Mouse (Mus musculus) embryonic facial prominence, embryonic 14.5 days (tissue): ENCODE data around the gene Syt1. TPM values are rescaled to one million over a fixed set of nuclear protein-coding genes. Genes with fewer than 3 reads are reported as not detected.

Experiments
- ATAC-seq: fragments of 200-750 bp; cut with Nextera tagmentation; 2 replicates; pipeline ENCODE4 v1.8.0; 2017; ENCODE audit warnings: low read depth, moderate number of reproducible peaks, moderate TSS enrichment
- DNase-seq: peaks from one replicate; pipeline ENCODE4 v3.0.0-alpha.2; 2015; ENCODE audit warnings: low spot score
- H3K27ac ChIP-seq: fragments of 300-500 bp; sonication (generic); replicated peaks from 2 replicates; pipeline ENCODE4 v1.5.1; 2014; ENCODE audit warnings: low read depth, mild to moderate bottlenecking, low read length, moderate library complexity
- H3K27me3 ChIP-seq: fragments of 300-500 bp; sonication (generic); replicated peaks from 2 replicates; pipeline ENCODE4 v1.6.1; 2014; ENCODE audit warnings: low read length; ENCODE audit not compliant: control insufficient read depth, insufficient read depth
- H3K36me3 ChIP-seq: fragments of 300-500 bp; sonication (generic); 2 replicates; pipeline ENCODE4 v1.6.1; 2014; ENCODE audit warnings: low read length, mixed read lengths; ENCODE audit not compliant: control insufficient read depth, insufficient read depth
- H3K4me1 ChIP-seq: fragments of 300-500 bp; sonication (generic); 2 replicates; pipeline ENCODE4 v1.6.1; 2014; ENCODE audit warnings: antibody characterized with exemption, low read length; ENCODE audit not compliant: control insufficient read depth, insufficient read depth
- H3K4me2 ChIP-seq: fragments of 300-500 bp; sonication (generic); 2 replicates; pipeline ENCODE4 v1.6.1; 2014; ENCODE audit warnings: low read depth, mild to moderate bottlenecking, low read length, moderate library complexity, mixed read lengths
- H3K4me3 ChIP-seq: fragments of 300-500 bp; sonication (generic); 2 replicates; pipeline ENCODE4 v1.5.1; 2014; ENCODE audit warnings: low read depth, mild to moderate bottlenecking, low read length
- H3K9ac ChIP-seq: fragments of 300-500 bp; sonication (generic); 2 replicates; pipeline ENCODE4 v1.6.1; 2014; ENCODE audit warnings: low read depth, mild to moderate bottlenecking, low read length, moderate library complexity, mixed read lengths
- H3K9me3 ChIP-seq: fragments of 300-500 bp; sonication (generic); 2 replicates; pipeline ENCODE4 v1.6.1; 2016; ENCODE audit warnings: low read length; ENCODE audit not compliant: control insufficient read depth
- WGBS: fragments of 180-500 bp; shearing (Covaris S2); extraction: QIAGEN DNeasy Blood & Tissue Kit; methylation state at CpG from one replicate; pipeline ENCODE4 v1.1.7; 2014; 5-methylcytosine and 5-hydroxymethylcytosine counted together
- polyA plus RNA-seq: library from polyadenylated mRNA; unstranded; fragments of >200 nt; fragmentation: Nextera tagmentation; extraction: Ambion mirVana; gene quantifications from 2 replicates; pipeline ENCODE4 v1.2.1, GENCODE M21; 2014

Gene Syt1
- polyA plus RNA-seq, 1 experiment from 2014 or later = 6.2 TPM

- Histone ChIP-seq H3K9ac (no peak overlapping the region), H3K27ac (no peak overlapping the region), H3K4me2 (no peak overlapping the region), H3K4me3 (no peak overlapping the region), H3K4me1 (no peaks in the 10 kb centered on the region), H3K9me3 (no peaks in the 10 kb centered on the region), H3K36me3 (no peaks in the 10 kb centered on the region), H3K27me3 (no peaks in the 10 kb centered on the region)
- DNase-seq (no peak), ATAC-seq (no peak)
- WGBS = 92% methylated on average over 3 of the region's 3 CpGs
These were observed 285.9 kb downstream of the Syt1 start for GRCm38 (mm10) chr10:108724878-108725277.

- no peak for DNase-seq
- ATAC-seq = no peak
- Histone ChIP-seq H3K9ac (no peak overlapping the region), H3K36me3 (no peaks in the 10 kb centered on the region), H3K4me3 (no peak overlapping the region), H3K4me1 (no peaks in the 10 kb centered on the region), H3K4me2 (no peak overlapping the region), H3K27ac (no peak overlapping the region), H3K9me3 (no peaks in the 10 kb centered on the region), H3K27me3 (no peaks in the 10 kb centered on the region)
- WGBS = 60% methylated on average over 5 of the region's 5 CpGs
These were observed 300.3 kb downstream of the Syt1 start for GRCm38 (mm10) chr10:108710514-108710913.

- H3K9ac ChIP-seq = no peak overlapping the region
- H3K9me3 ChIP-seq = 0 out of 2 replicates have a peak, but pooled peaks cover 3% of the 10 kb centered on the region
- no peak overlapping the region for H3K4me2 ChIP-seq
- 84% methylated on average over 3 of the region's 3 CpGs for WGBS
- H3K4me1 ChIP-seq = no peaks in the 10 kb centered on the region
- no peak overlapping the region for H3K27ac ChIP-seq
- DNase-seq (no peak), ATAC-seq (no peak)
- H3K27me3 ChIP-seq = no peaks in the 10 kb centered on the region
- no peaks in the 10 kb centered on the region for H3K36me3 ChIP-seq
- no peak overlapping the region for H3K4me3 ChIP-seq
These were observed 305.1 kb downstream of the Syt1 start for GRCm38 (mm10) chr10:108705658-108706057.

- ATAC-seq (no peak), DNase-seq (peak; percentile 34)
- H3K4me3 ChIP-seq = no peak overlapping the region
- H3K36me3 ChIP-seq = no peaks in the 10 kb centered on the region
- H3K4me2 ChIP-seq = no peak overlapping the region
- 55% methylated on average over 14 of the region's 14 CpGs for WGBS
- H3K9ac ChIP-seq = no peak overlapping the region
- H3K27ac ChIP-seq = no peak overlapping the region
- no peaks in the 10 kb centered on the region for H3K27me3 ChIP-seq
- 0 out of 2 replicates have a peak, but pooled peaks cover 3% of the 10 kb centered on the region for H3K9me3 ChIP-seq
- H3K4me1 ChIP-seq = no peaks in the 10 kb centered on the region
These were observed 309.2 kb downstream of the Syt1 start for GRCm38 (mm10) chr10:108701361-108702128.

- 95% methylated on average over 9 of the region's 9 CpGs for WGBS
- Histone ChIP-seq H3K4me3 (no peak within 1 kb of the TSS), H3K9ac (no peak within 1 kb of the TSS), H3K27me3 (no peaks in the 10 kb centered on the region), H3K36me3 (no peaks in the 10 kb centered on the region), H3K27ac (no peak within 1 kb of the TSS), H3K4me1 (no peaks in the 10 kb centered on the region), H3K9me3 (0 out of 2 replicates have a peak, but pooled peaks cover 2% of the 10 kb centered on the region), H3K4me2 (no peak within 1 kb of the TSS)
- DNase-seq (no peak), ATAC-seq (no peak)
These were observed 310.8 kb downstream of the Syt1 start, which contains the start of gene Gm5136 for GRCm38 (mm10) chr10:108699946-108700345. Gene Gm5136, minus strand, starts transcription at chr10:108700160.

GRCm38 (mm10) chr10:108697062-108697461, 313.7 kb downstream of the Syt1 start:
- Histone ChIP-seq H3K9me3 (no peaks in the 10 kb centered on the region), H3K36me3 (no peaks in the 10 kb centered on the region), H3K4me1 (no peaks in the 10 kb centered on the region), H3K4me2 (no peak overlapping the region), H3K27ac (no peak overlapping the region), H3K27me3 (no peaks in the 10 kb centered on the region), H3K9ac (no peak overlapping the region), H3K4me3 (no peak overlapping the region)
- no peak for DNase-seq
- ATAC-seq = no peak
- WGBS = 61% methylated on average over 5 of the region's 5 CpGs

GRCm38 (mm10) chr10:108690954-108691353, 319.8 kb downstream of the Syt1 start:
- no peaks in the 10 kb centered on the region for H3K4me1 ChIP-seq
- no peak overlapping the region for H3K4me3 ChIP-seq
- no peaks in the 10 kb centered on the region for H3K27me3 ChIP-seq
- no peak overlapping the region for H3K4me2 ChIP-seq
- ATAC-seq (no peak), DNase-seq (no peak)
- no peak overlapping the region for H3K9ac ChIP-seq
- H3K27ac ChIP-seq = no peak overlapping the region
- no peaks in the 10 kb centered on the region for H3K9me3 ChIP-seq
- H3K36me3 ChIP-seq = no peaks in the 10 kb centered on the region
- 70% methylated on average over 9 of the region's 9 CpGs for WGBS

- Histone ChIP-seq H3K27ac (no peak overlapping the region), H3K9ac (no peak overlapping the region), H3K4me2 (no peak overlapping the region), H3K36me3 (no peaks in the 10 kb centered on the region), H3K4me3 (no peak overlapping the region), H3K4me1 (no peaks in the 10 kb centered on the region), H3K9me3 (no peaks in the 10 kb centered on the region), H3K27me3 (no peaks in the 10 kb centered on the region)
- DNase-seq (no peak), ATAC-seq (no peak)
- WGBS = 75% methylated on average over 4 of the region's 4 CpGs
These were observed 324.1 kb downstream of the Syt1 start for GRCm38 (mm10) chr10:108686696-108687095.
